Mouse (Mus musculus) neural tube, embryonic 11.5 days (tissue): ENCODE measurements around the gene Cgas. TPM values are rescaled to one million over a fixed set of nuclear protein-coding genes. Genes with fewer than 3 reads are reported as not detected.
"Not testable (repeated sequence)": the region's sequence is repeated elsewhere in the genome, so short reads cannot be mapped to it uniquely, and the experiment has no call there.

Source experiments
- ATAC-seq: fragments of 200-750 bp; cut with Nextera tagmentation; 2 replicates; pipeline ENCODE4 v1.8.0; 2017; ENCODE audit warnings: moderate number of reproducible peaks, mild to moderate bottlenecking, moderate TSS enrichment, moderate library complexity; ENCODE audit not compliant: insufficient read depth, low FRiP score, low TSS enrichment
- DNase-seq: peaks from one replicate; pipeline ENCODE4 v3.0.0-alpha.2; 2015; ENCODE audit warnings: low spot score
- H3K27ac ChIP-seq: fragments of 300-500 bp; sonication (generic); 2 replicates; pipeline ENCODE4 v1.5.1; 2014; ENCODE audit warnings: low read depth, mild to moderate bottlenecking, low read length
- H3K27me3 ChIP-seq: fragments of 300-500 bp; sonication (generic); 2 replicates; pipeline ENCODE4 v1.6.1; 2014; ENCODE audit warnings: mild to moderate bottlenecking, low read length, mixed read lengths; ENCODE audit not compliant: control insufficient read depth, insufficient read depth
- H3K36me3 ChIP-seq: fragments of 300-500 bp; sonication (generic); 2 replicates; pipeline ENCODE4 v1.6.1; 2014; ENCODE audit warnings: mild to moderate bottlenecking, low read length, moderate library complexity, mixed read lengths; ENCODE audit not compliant: control insufficient read depth, insufficient read depth
- H3K4me1 ChIP-seq: fragments of 300-500 bp; sonication (generic); 2 replicates; pipeline ENCODE4 v1.6.1; 2014; ENCODE audit warnings: low read length, mixed read lengths; ENCODE audit not compliant: control insufficient read depth, insufficient read depth
- H3K4me2 ChIP-seq: fragments of 300-500 bp; sonication (generic); 2 replicates; pipeline ENCODE4 v1.6.1; 2014; ENCODE audit warnings: low read depth, mild to moderate bottlenecking, moderate library complexity
- H3K4me3 ChIP-seq: fragments of 300-500 bp; sonication (generic); 2 replicates; pipeline ENCODE4 v1.5.1; 2014; ENCODE audit warnings: low read depth, low read length
- H3K9ac ChIP-seq: fragments of 300-500 bp; sonication (generic); 2 replicates; pipeline ENCODE4 v1.6.1; 2014; ENCODE audit warnings: mild to moderate bottlenecking, low read length
- H3K9me3 ChIP-seq: fragments of 300-500 bp; sonication (generic); 2 replicates; pipeline ENCODE4 v1.6.1; 2016; ENCODE audit warnings: low read length; ENCODE audit not compliant: control insufficient read depth
- WGBS: fragments of 180-500 bp; shearing (Covaris S2); extraction: QIAGEN DNeasy Blood & Tissue Kit; methylation state at CpG from one replicate; pipeline ENCODE4 v1.1.7; 2014; 5-methylcytosine and 5-hydroxymethylcytosine counted together
- polyA plus RNA-seq: library from polyadenylated mRNA; unstranded; fragments of >200 nt; fragmentation: Nextera tagmentation; extraction: Ambion mirVana; gene quantifications from 2 replicates; pipeline ENCODE4 v1.2.1, GENCODE M21; 2014

Gene Cgas
- 0.84 and 0.93 TPM in 2 replicates for polyA plus RNA-seq

GRCm38 (mm10) chr9:78442579-78443392 lies at the start of gene Cgas:
Cgas (minus strand) TSS chr9:78443237.
- Histone ChIP-seq H3K27me3 (peaks cover 57% of the 10 kb centered on the region), H3K4me1 (0 out of 2 replicates have a peak, but pooled peaks cover 6% of the 10 kb centered on the region), H3K36me3 (no peaks in the 10 kb centered on the region), H3K27ac (no peak within 1 kb of the TSS), H3K9ac (peak within 1 kb of the TSS; percentile 49), H3K9me3 (no peaks in the 10 kb centered on the region), H3K4me2 (peak within 1 kb of the TSS; percentile 58), H3K4me3 (peak within 1 kb of the TSS; percentile 41)
- peak; percentile 52 for DNase-seq
- peak; percentile 42; the same call in 1 of the 2 replicates for ATAC-seq
- under 1% methylated on average over 81 of the region's 81 CpGs for WGBS

DNA sequence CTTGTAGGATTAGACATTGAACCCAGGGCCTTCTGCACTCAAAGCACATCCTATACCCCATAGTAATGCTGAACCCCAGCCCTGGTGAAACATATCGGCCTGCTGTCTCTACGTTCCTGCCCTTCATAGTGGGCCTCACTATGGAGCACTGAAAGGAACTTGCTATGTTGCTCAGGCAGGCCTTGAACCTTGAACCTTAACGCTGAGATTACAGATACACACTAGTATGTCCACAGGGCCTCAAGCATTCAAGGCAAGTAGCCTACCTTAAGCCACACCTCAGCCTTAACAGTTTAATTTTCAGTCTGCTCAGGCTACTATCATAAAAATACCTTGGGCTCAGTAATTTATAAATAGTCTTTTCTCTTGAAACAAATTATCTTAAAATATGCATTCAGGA lies 49.2 kb upstream of the Cgas start:
- DNase-seq: no peak
- Histone ChIP-seq H3K27ac (no peak overlapping the region), H3K4me2 (no peak overlapping the region), H3K4me1 (peaks cover 7% of the 10 kb centered on the region), H3K36me3 (no peaks in the 10 kb centered on the region), H3K9ac (no peak overlapping the region), H3K27me3 (no peaks in the 10 kb centered on the region), H3K9me3 (no peaks in the 10 kb centered on the region), H3K4me3 (no peak overlapping the region)
- 91% methylated on average over 3 of the region's 3 CpGs for WGBS
- ATAC-seq: no peak

DNA sequence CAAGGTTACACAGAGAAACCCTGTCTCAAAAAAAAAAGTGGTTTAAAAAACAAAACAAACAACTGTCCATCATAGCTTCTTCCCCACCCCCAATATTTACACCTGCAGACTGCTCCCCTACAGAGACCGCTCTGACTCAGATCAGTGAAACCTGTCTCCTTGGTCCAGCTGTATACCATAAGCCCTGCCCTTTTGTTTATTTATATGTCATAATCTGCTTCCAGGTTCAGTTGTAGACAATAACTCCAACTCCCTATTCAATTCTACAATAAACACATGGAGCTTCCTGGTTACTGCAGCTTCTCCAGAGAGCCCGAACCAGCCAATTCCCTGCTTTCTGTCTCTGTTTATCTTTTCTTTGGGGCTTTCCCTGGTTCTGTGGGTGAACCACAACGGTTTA lies 48.1 kb upstream of the Cgas start:
- Histone ChIP-seq H3K36me3 (no peaks in the 10 kb centered on the region), H3K27ac (no peak overlapping the region), H3K9me3 (no peaks in the 10 kb centered on the region), H3K4me3 (no peak overlapping the region), H3K27me3 (no peaks in the 10 kb centered on the region), H3K4me1 (peaks cover 7% of the 10 kb centered on the region), H3K9ac (no peak overlapping the region), H3K4me2 (no peak overlapping the region)
- DNase-seq (no peak), ATAC-seq (no peak)
- WGBS: 86% methylated on average over 3 of the region's 3 CpGs

DNA sequence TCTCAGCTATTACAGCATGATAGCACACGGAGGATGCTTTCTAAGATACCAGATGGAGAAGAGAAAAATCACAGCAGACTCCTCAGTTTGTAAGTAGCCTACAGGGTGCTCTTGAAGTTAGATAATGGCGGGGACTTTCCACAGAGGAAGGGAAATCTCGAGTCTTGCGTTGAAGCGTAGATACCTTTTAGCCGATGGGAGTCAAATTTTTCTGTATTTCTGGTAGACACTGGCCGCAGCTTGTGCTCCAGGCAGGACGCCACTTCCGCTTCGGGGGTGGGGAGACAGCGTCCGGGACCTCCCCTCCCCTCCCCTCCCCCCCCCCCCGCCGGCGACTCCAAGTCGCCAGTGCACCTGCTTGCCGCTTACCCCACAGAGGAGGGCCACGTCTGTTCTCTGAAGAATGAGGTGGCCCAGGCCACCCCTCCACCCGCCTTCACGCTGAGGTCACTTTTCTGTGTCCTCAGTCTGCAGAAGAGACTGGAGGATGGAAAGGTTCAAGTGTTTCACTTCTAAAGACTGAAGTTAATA lies 45.9 kb upstream of the Cgas start, which contains the start of gene Eef1a1:
Gene Eef1a1, minus strand, starts transcription at position 262 of the 531 bp plus-strand sequence.
- H3K4me1 ChIP-seq: peaks cover 7% of the 10 kb centered on the region
- H3K9ac ChIP-seq: peak within 1 kb of the TSS; percentile 55
- no peaks in the 10 kb centered on the region for H3K9me3 ChIP-seq
- DNase-seq: peak; percentile 51
- H3K27me3 ChIP-seq: no peaks in the 10 kb centered on the region
- H3K27ac ChIP-seq: no peak within 1 kb of the TSS
- ATAC-seq: peak; percentile 58
- H3K36me3 ChIP-seq: no peaks in the 10 kb centered on the region
- 6% methylated on average over 18 of the region's 20 CpGs for WGBS
- peak within 1 kb of the TSS; percentile 44 for H3K4me2 ChIP-seq
- H3K4me3 ChIP-seq: peak within 1 kb of the TSS; percentile 29

GRCm38 (mm10) chr9:78488021-78488420 lies 45.0 kb upstream of the Cgas start:
- not testable (repeated sequence) for H3K36me3 ChIP-seq, H3K27me3 ChIP-seq, H3K4me3 ChIP-seq, H3K9me3 ChIP-seq, H3K4me2 ChIP-seq, DNase-seq, H3K27ac ChIP-seq, H3K4me1 ChIP-seq, H3K9ac ChIP-seq, ATAC-seq
- 95% methylated on average over 5 of the region's 5 CpGs for WGBS

DNA sequence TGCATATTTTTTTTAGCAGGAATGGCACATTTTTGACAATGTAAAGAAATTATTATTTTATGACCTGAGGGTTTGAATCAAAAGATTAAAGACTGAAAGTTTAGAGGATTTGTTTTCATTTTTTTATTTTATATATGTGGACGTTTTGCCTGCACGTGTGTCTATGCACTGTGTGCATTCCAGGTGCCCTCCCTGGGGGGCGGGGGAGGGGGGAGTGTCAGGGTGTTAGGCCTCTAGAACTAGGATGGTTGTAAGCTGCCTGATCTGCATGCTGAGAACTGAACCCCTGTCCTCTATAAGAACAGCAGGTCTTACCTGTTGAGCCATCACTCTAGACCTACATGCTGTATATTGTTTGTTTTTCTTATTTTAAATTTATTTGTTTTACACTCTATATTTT lies 41.6 kb upstream of the Cgas start:
- Histone ChIP-seq H3K4me2 (no peak overlapping the region), H3K9me3 (no peaks in the 10 kb centered on the region), H3K27ac (no peak overlapping the region), H3K4me3 (no peak overlapping the region), H3K4me1 (peaks cover 10% of the 10 kb centered on the region), H3K36me3 (no peaks in the 10 kb centered on the region), H3K9ac (no peak overlapping the region), H3K27me3 (no peaks in the 10 kb centered on the region)
- 77% methylated on average over 3 of the region's 3 CpGs for WGBS
- no peak for DNase-seq
- no peak for ATAC-seq

DNA sequence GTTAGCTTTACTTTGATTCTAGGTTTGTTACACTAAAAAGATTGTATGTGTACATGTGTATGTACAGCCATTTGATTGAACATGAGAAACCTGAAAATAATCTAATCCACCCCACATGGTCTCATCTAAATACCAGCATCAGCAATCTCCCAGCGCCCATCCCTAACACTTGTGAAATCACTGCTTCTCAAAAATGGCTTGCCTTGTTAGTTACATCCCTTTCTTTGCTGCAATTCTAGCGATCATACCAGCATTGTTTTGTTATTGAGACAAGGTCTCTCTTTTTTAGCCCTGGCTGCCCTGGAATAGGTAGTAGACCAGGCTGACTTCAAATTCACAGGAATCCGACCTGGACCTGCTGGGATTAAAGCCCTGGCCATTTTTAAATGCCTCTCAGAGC lies 39.3 kb upstream of the Cgas start:
- Histone ChIP-seq H3K4me1 (peaks cover 3% of the 10 kb centered on the region; the same call in 1 of the 2 replicates), H3K4me2 (peak overlapping the region; percentile 51), H3K36me3 (peaks cover 8% of the 10 kb centered on the region; the same call in 1 of the 2 replicates), H3K9me3 (no peaks in the 10 kb centered on the region), H3K27me3 (no peaks in the 10 kb centered on the region), H3K27ac (peak overlapping the region; percentile 98), H3K9ac (peak overlapping the region; percentile 81), H3K4me3 (peak overlapping the region; percentile 99)
- DNase-seq (no peak), ATAC-seq (no peak)
- 5% methylated on average over 3 of the region's 3 CpGs for WGBS

DNA sequence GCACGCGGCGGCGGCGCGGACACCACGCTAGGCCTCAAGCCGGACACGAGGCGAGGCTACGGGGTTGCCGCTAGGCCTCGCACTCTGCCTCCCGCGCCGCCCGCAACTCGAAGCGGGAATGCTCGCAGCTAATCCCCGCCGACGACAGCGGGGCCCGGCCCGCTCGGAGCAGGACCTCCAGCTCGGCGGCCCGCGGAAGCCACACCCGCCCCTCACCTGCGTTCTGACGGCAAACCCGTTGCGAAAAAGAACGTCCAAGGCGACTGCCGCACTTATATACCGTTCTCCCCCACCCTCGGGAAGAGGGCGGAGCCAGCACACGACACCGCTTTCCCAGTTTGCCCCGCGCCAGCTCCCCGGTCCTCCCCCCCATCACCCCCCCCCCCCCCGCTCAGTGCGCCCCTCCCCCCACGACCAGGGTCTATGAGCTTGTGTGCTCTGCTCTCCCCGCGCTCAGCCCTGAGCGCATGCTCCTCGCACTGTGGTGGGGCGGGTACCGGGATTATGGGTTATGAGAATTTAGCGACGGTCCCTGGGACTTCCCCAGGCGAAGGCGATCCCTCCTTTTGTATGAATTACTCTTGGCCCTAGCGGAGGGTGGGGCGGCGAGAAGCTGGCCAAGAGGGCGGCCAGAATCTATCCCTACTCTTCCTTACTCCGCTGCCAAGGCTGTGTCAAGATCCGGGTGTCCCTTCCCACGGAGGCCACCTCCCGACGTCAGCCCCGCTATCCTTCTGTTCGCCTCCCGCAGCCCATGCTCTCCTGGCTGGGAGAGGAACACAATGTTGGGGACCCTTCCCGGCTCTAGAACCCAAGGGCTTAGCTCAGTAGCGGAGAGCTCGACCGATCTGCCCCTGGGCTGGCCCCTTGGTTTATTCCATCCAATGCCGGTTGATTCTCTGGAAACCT lies 38.6 kb upstream of the Cgas start:
- Histone ChIP-seq H3K27me3 (no peaks in the 10 kb centered on the region), H3K4me1 (peaks cover 3% of the 10 kb centered on the region; the same call in 1 of the 2 replicates), H3K4me2 (peak overlapping the region; percentile 60), H3K9ac (peak overlapping the region; percentile 100), H3K9me3 (no peaks in the 10 kb centered on the region), H3K4me3 (peak overlapping the region; percentile 99), H3K27ac (peak overlapping the region; percentile 98), H3K36me3 (peaks cover 8% of the 10 kb centered on the region; the same call in 1 of the 2 replicates)
- ATAC-seq: peak; percentile 98
- DNase-seq: peak; percentile 95
- under 1% methylated on average over 70 of the region's 77 CpGs for WGBS
